Mouse (Mus musculus): ENCODE results near the gene Hexim2. TPM values are rescaled to one million over a fixed set of nuclear protein-coding genes. Genes with fewer than 3 reads are reported as not detected.

The Hexim2 gene
- 7.1 and 8.3 TPM in 2 replicates for polyA plus RNA-seq (2014; fragmentation: Nextera tagmentation; extraction: Ambion mirVana)

DNA sequence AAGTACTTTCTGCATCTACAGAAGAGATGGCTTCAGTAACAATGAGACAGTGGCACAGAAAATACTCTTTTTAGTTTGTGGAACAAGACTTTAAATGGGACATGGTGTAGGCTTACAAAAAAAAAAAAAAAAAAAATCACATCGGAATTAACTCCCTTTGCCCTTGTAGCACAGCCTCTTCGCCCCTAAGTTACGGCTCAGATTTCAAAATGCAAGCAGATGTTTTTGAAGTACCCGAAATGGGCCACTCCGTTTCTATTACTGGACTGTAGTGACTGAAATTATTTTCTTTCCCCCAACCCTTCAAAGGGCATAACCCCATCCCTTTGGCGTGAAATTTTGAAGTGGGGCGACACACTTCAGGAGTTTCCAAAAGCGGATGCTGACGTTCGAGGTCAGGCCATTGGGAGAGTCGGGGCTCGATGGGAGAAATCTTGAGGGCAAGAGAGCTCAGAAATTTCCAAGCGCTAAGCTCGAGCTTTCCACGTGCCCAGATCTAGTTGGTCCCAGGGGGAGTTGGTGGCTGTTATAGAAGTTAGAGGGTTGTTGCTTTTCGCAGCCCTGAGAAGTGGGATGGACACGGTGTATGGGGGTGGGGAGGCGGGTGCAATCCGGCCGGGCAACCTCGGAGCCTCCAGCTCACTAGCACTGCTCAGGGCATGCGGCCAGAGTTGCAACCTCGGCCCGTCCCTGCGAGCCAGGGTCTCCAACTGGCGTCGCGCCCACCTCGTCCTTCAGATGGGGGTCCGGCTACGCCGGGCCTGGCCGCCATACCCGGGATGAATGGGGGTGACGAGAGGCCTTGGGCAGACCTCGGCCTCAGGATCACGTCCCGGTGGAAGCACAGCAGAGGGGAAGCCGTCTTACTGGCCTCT is at the start of gene Hexim2:
Hexim2 (plus strand) TSS at position 729 of the 875 bp plus-strand sequence.
- under 1% methylated on average over 39 of the region's 39 CpGs for WGBS

DNA sequence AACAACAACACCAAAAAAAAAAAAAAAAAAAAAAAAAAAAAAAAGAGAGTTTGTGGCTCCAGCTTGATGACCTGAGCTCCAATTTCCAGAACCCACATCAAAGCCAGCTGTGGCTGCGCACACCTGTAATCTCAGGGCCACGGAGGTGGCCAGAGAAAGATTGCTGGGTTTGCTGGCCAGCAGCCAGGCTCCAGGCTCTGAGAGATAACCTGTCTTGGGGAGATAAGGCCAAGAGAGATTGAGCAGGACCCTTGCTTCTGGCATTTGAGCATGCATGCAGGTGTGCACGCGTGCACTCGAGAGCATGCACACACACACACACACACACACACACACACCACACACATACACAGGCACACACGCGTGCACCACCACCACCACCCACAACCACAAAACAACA is 38.9 kb upstream of the Hexim2 start:
- H3K9ac ChIP-seq (replicated peaks; ENCODE audit: low read length): no peak overlapping the region
- 95% methylated on average over 7 of the region's 7 CpGs for WGBS
- no peak overlapping the region for H3K4me2 ChIP-seq (ENCODE audit: low read depth, low read length)
- H3K4me1 ChIP-seq (ENCODE audit: control insufficient read depth, insufficient read depth, low read length): no peaks in the 10 kb centered on the region; the same call in 1 of the 2 replicates
- no peaks in the 10 kb centered on the region for H3K36me3 ChIP-seq (replicated peaks; ENCODE audit: control insufficient read depth, insufficient read depth, low read depth, low read length)
- H3K4me3 ChIP-seq (ENCODE audit: low read depth, low read length): no peak overlapping the region
- ATAC-seq (replicated peaks; ENCODE audit: insufficient number of reproducible peaks, low FRiP score, low TSS enrichment, low read depth): no peak
- DNase-seq (ENCODE audit: low spot score): no peak
- peaks cover 4% of the 10 kb centered on the region; the same call in 1 of the 2 replicates for H3K27me3 ChIP-seq (ENCODE audit: control insufficient read depth, insufficient read depth, low read length)
- no peak overlapping the region for H3K27ac ChIP-seq (replicated peaks; ENCODE audit: low read depth, low read length)
- no peaks in the 10 kb centered on the region for H3K9me3 ChIP-seq (replicated peaks; ENCODE audit: control insufficient read depth, low read length)

More for the DNA sequence above, at the start of gene Hexim2:
- H3K27ac ChIP-seq (replicated peaks; ENCODE audit: low read depth, low read length): peak within 1 kb of the TSS; percentile 99
- peak within 1 kb of the TSS; percentile 65 for H3K4me2 ChIP-seq (ENCODE audit: low read depth, low read length)
- no peaks in the 10 kb centered on the region for H3K36me3 ChIP-seq (replicated peaks; ENCODE audit: control insufficient read depth, insufficient read depth, low read depth, low read length)
- peak within 1 kb of the TSS; percentile 98 for H3K4me3 ChIP-seq (ENCODE audit: low read depth, low read length)
- H3K9ac ChIP-seq (replicated peaks; ENCODE audit: low read length): peak within 1 kb of the TSS; percentile 100
- ATAC-seq (replicated peaks; ENCODE audit: insufficient number of reproducible peaks, low FRiP score, low TSS enrichment, low read depth): peak; percentile 79
- no peaks in the 10 kb centered on the region for H3K27me3 ChIP-seq (ENCODE audit: control insufficient read depth, insufficient read depth, low read length)
- H3K9me3 ChIP-seq (replicated peaks; ENCODE audit: control insufficient read depth, low read length): no peaks in the 10 kb centered on the region
- H3K4me1 ChIP-seq (ENCODE audit: control insufficient read depth, insufficient read depth, low read length): peaks cover 4% of the 10 kb centered on the region
- peak; percentile 78 for DNase-seq (ENCODE audit: low spot score)

DNA sequence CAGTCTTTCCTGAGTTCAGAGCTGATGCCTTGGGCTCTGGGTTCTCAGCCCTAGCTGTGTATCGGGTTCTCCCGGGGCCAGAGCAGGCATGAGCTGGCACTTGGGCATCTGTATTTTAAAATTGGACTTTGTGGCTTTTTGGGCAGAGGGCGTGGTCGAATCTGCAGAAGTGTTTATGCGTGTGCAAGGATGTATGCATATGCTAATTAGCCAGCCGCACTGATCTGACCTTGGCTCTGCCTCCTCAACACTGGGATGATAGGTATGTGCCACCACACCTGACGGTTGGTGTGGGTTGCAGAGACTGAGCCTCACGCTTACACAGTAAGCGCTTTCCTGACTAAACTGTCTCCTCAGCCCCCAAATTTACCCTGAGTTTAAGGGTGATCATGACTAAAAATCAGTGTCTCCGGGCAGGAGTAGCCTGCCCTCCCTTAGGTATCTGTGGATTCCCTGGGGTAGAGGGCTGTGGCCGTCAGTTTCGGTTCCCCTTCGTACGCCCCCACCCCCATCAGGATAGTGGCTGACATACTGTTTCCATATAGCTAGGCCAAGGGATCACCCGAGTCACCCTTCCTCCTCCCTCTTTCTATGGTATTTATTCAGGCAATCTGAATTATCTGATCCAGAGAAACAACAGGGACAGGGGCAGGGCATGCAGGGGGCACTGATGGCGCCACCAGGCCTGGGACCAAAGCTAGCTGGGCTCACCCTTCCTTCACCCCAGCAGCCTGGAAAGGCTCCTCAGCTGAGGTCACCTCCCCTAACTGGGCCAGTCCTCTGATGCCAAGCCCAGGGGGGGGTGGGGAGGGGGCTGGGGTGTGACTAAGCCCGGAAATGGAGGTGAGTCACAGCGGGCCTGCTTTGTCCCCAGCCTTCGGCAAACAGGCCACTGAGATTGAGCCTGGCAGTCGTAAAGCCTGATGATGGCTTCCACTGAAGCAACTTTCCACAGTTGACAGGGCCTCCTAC is 38.1 kb upstream of the Hexim2 start:
- ATAC-seq (replicated peaks; ENCODE audit: insufficient number of reproducible peaks, low FRiP score, low TSS enrichment, low read depth): no peak
- 72% methylated on average over 20 of the region's 20 CpGs for WGBS
- Histone ChIP-seq H3K9ac (replicated peaks; ENCODE audit: low read length) (no peak overlapping the region), H3K4me1 (ENCODE audit: control insufficient read depth, insufficient read depth, low read length) (no peaks in the 10 kb centered on the region; the same call in 1 of the 2 replicates), H3K36me3 (replicated peaks; ENCODE audit: control insufficient read depth, insufficient read depth, low read depth, low read length) (no peaks in the 10 kb centered on the region), H3K27me3 (ENCODE audit: control insufficient read depth, insufficient read depth, low read length) (peaks cover 7% of the 10 kb centered on the region), H3K9me3 (replicated peaks; ENCODE audit: control insufficient read depth, low read length) (no peaks in the 10 kb centered on the region), H3K27ac (replicated peaks; ENCODE audit: low read depth, low read length) (no peak overlapping the region), H3K4me2 (ENCODE audit: low read depth, low read length) (no peak overlapping the region), H3K4me3 (ENCODE audit: low read depth, low read length) (no peak overlapping the region)
- no peak for DNase-seq (ENCODE audit: low spot score)

DNA sequence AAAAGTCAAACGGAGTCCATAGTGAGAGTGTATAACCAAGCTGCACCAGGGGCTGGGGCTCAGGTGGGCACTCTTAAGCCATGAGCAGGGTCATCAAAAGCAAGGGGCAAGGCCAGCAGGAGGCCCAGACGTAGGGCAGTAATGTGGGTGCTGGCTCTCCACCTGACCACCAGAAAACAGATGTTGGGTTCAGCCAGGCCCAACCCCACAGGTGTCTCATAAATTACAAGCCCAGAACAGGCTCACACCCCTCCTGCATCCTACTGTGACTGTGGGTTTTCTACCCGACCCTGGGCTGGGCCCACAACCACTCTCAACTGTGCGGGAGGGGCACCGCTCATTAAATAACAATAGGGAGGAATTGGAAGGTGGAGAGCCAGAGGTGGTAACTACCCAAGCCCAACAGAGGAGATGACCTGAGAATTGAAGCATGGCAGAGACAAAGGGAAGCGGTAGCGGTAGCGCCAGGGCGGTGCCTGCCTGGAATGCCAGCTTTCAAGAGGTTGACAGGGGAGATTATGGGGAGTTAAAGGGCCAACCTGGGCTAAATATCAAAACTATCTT is 37.0 kb upstream of the Hexim2 start:
- no peaks in the 10 kb centered on the region for H3K9me3 ChIP-seq (replicated peaks; ENCODE audit: control insufficient read depth, low read length)
- WGBS: 62% methylated on average over 9 of the region's 9 CpGs
- no peaks in the 10 kb centered on the region for H3K36me3 ChIP-seq (replicated peaks; ENCODE audit: control insufficient read depth, insufficient read depth, low read depth, low read length)
- no peak overlapping the region for H3K9ac ChIP-seq (replicated peaks; ENCODE audit: low read length)
- H3K27me3 ChIP-seq (ENCODE audit: control insufficient read depth, insufficient read depth, low read length): peaks cover 15% of the 10 kb centered on the region
- no peak overlapping the region for H3K4me3 ChIP-seq (ENCODE audit: low read depth, low read length)
- ATAC-seq (replicated peaks; ENCODE audit: insufficient number of reproducible peaks, low FRiP score, low TSS enrichment, low read depth): no peak
- DNase-seq (ENCODE audit: low spot score): no peak
- no peak overlapping the region for H3K27ac ChIP-seq (replicated peaks; ENCODE audit: low read depth, low read length)
- H3K4me1 ChIP-seq (ENCODE audit: control insufficient read depth, insufficient read depth, low read length): no peaks in the 10 kb centered on the region; the same call in 1 of the 2 replicates
- H3K4me2 ChIP-seq (ENCODE audit: low read depth, low read length): no peak overlapping the region

DNA sequence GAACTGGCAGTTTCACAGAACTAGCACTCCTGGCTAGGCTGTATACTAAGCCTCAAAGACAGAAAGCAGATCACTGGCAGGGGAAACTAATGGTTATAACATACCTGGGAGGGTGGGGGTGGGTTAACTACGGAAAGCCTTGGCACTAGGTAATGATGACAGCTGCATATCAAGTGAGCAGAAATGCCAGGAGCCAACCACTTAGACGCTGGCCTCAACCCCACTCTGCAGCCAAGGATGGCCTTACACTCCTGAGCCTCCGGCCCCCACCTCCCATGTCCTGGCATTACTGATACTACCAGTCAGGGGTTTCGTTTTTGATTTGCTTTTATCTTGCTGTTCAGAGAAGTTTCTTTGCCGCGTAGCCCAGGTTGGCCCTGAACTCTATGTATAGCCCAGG is 36.4 kb upstream of the Hexim2 start:
- no peaks in the 10 kb centered on the region; the same call in 1 of the 2 replicates for H3K4me1 ChIP-seq (ENCODE audit: control insufficient read depth, insufficient read depth, low read length)
- H3K36me3 ChIP-seq (replicated peaks; ENCODE audit: control insufficient read depth, insufficient read depth, low read depth, low read length): no peaks in the 10 kb centered on the region
- no peak overlapping the region for H3K27ac ChIP-seq (replicated peaks; ENCODE audit: low read depth, low read length)
- no peak for DNase-seq (ENCODE audit: low spot score)
- no peaks in the 10 kb centered on the region for H3K9me3 ChIP-seq (replicated peaks; ENCODE audit: control insufficient read depth, low read length)
- H3K27me3 ChIP-seq (ENCODE audit: control insufficient read depth, insufficient read depth, low read length): peaks cover 19% of the 10 kb centered on the region
- no peak overlapping the region for H3K4me2 ChIP-seq (ENCODE audit: low read depth, low read length)
- no peak for ATAC-seq (replicated peaks; ENCODE audit: insufficient number of reproducible peaks, low FRiP score, low TSS enrichment, low read depth)
- H3K4me3 ChIP-seq (ENCODE audit: low read depth, low read length): no peak overlapping the region
- 89% methylated on average over 6 of the region's 6 CpGs for WGBS
- H3K9ac ChIP-seq (replicated peaks; ENCODE audit: low read length): no peak overlapping the region

DNA sequence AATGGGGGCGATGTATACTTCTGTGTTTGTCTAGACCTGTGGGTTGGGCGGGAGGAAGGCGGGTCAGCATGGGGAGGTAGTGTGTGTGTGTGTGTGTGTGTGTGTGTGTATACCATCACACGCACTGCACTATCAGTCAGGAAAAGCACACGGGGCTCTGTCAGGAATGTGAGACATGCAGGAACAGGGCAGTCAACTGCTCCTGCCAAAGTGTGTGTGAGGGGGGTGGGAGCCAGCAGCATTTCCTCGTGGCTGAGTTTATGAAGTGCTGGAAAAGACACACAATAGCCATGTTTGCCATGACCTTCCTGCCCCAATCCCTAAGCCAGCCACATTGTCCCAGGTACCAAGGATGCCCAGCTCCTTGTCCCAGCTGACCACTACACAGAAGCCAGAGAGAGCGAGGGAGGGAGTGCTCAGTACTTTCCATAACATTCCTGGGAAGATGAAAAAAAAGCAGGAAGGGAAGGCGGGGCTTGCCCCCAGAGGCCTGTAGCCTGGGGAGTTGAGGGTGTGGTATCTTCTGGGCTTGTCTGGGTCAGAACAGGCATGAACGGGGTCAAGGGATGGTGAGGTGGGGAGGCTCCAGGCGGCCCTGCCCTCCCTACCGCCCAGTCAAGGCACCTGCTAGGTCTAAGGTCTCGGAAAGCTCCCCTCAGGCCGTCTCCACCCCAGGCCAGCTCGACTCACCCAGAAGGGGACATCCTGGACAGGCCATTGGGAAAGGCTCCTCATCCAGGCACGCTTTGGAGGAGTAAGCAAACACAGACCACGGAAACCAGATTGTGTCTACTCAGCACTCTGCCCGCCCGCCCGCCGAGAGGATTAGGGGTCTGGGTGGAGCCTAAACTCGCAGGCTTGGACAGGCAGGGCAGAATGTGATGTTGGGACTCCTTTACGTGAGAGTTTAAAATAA is 35.0 kb upstream of the Hexim2 start:
- Histone ChIP-seq H3K27me3 (ENCODE audit: control insufficient read depth, insufficient read depth, low read length) (peaks cover 27% of the 10 kb centered on the region), H3K4me2 (ENCODE audit: low read depth, low read length) (peak overlapping the region; percentile 13; the same call in 1 of the 2 replicates), H3K9me3 (replicated peaks; ENCODE audit: control insufficient read depth, low read length) (no peaks in the 10 kb centered on the region), H3K4me1 (ENCODE audit: control insufficient read depth, insufficient read depth, low read length) (no peaks in the 10 kb centered on the region; the same call in 1 of the 2 replicates), H3K4me3 (ENCODE audit: low read depth, low read length) (no peak overlapping the region), H3K27ac (replicated peaks; ENCODE audit: low read depth, low read length) (no peak overlapping the region), H3K9ac (replicated peaks; ENCODE audit: low read length) (no peak overlapping the region), H3K36me3 (replicated peaks; ENCODE audit: control insufficient read depth, insufficient read depth, low read depth, low read length) (no peaks in the 10 kb centered on the region)
- DNase-seq (ENCODE audit: low spot score) (peak; percentile 45), ATAC-seq (replicated peaks; ENCODE audit: insufficient number of reproducible peaks, low FRiP score, low TSS enrichment, low read depth) (no peak)
- 16% methylated on average over 22 of the region's 22 CpGs for WGBS
